Mouse (Mus musculus) bone marrow, adult 2 months (tissue): Measurements from ENCODE around the gene Vmn1r211.

Experiments
- CTCF ChIP-seq: fragments of 200-500 bp; IDR thresholded peaks from 2 replicates; pipeline ENCODE4 v1.5.1; 2011; ENCODE audit warnings: low read length, control low read depth; ENCODE audit not compliant: control insufficient read depth, insufficient read depth
- POLR2A ChIP-seq: fragments of 200-500 bp; IDR thresholded peaks from 2 replicates; pipeline ENCODE4 v1.6.1; 2011; ENCODE audit warnings: low read depth, mild to moderate bottlenecking, control low read depth, low read length, borderline replicate concordance; ENCODE audit not compliant: control insufficient read depth

DNA sequence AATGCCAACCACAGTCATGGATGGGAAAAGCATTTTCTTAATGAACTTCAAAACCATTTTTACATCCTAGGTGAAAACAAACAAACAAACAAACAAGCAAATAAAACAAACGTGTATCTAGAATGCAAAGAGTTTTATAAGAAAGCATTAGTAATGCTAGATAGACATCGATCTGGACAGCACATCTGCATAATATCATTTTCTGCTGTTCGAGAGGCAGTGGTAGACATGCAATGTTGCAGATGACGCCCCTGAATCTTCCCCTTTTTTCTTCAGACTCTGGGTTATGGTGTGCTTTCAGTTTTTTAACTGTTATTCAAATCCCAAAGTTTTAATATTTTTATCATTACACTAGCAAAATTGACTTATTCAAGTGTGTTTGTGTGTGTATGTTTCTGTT, 26.7 kb upstream of the Vmn1r211 start, which contains the start of gene Vmn1r212:
- TF ChIP-seq CTCF (no peak), POLR2A (no peak)
